Mouse (Mus musculus) cerebellum, adult 2 months (tissue): ENCODE results near the gene Inpp5f. TPM values are rescaled to one million over a fixed set of nuclear protein-coding genes. Genes with fewer than 3 reads are reported as not detected.

Source experiments
- DNase-seq, 2 experiments: peaks; one replicate each; pipeline ENCODE4 v3.0.0; 2021
- H3K27ac ChIP-seq: fragments of 200-500 bp; 2 replicates; pipeline ENCODE4 v1.5.1; 2012; ENCODE audit warnings: low read length, control low read depth, inconsistent platforms; ENCODE audit not compliant: insufficient read depth
- H3K27me3 ChIP-seq: fragments of 200-500 bp; 2 replicates; pipeline ENCODE4 v1.6.1; 2012; ENCODE audit warnings: inconsistent platforms, mild to moderate bottlenecking, low read length, moderate library complexity; ENCODE audit not compliant: control insufficient read depth, insufficient read depth
- H3K4me1 ChIP-seq: fragments of 200-500 bp; 2 replicates; pipeline ENCODE4 v1.6.1; 2011; ENCODE audit warnings: low read length; ENCODE audit not compliant: control insufficient read depth, insufficient read depth
- H3K4me3 ChIP-seq: fragments of 200-500 bp; replicated peaks from 2 replicates; pipeline ENCODE3; 2011; ENCODE audit warnings: mild to moderate bottlenecking, low read depth, low read length, control low read depth; ENCODE audit not compliant: insufficient read depth
- CTCF ChIP-seq: fragments of 200-500 bp; IDR thresholded peaks from 2 replicates; pipeline ENCODE4 v1.5.1; 2011; ENCODE audit warnings: low read depth, mild to moderate bottlenecking, control low read depth, low read length, moderate library complexity, borderline replicate concordance; ENCODE audit not compliant: insufficient read depth
- POLR2A ChIP-seq: fragments of 200-500 bp; IDR thresholded peaks from 2 replicates; pipeline ENCODE4 v1.6.1; 2011; ENCODE audit warnings: low read length, control low read depth, borderline replicate concordance; ENCODE audit not compliant: insufficient read depth
- WGBS: fragments of 180-500 bp; shearing (Covaris S2); methylation state at CpG from one replicate; pipeline ENCODE4 v1.1.7; 2018; 5-methylcytosine and 5-hydroxymethylcytosine counted together
- polyA plus RNA-seq: library from polyadenylated mRNA; depleted of rRNA; stranded (reverse); fragments of >200 nt; gene quantifications from 2 replicates; pipeline ENCODE4 v1.2.3, GENCODE M21; 2012

Inpp5f gene
- polyA plus RNA-seq, 1 experiment: 104 TPM

DNA sequence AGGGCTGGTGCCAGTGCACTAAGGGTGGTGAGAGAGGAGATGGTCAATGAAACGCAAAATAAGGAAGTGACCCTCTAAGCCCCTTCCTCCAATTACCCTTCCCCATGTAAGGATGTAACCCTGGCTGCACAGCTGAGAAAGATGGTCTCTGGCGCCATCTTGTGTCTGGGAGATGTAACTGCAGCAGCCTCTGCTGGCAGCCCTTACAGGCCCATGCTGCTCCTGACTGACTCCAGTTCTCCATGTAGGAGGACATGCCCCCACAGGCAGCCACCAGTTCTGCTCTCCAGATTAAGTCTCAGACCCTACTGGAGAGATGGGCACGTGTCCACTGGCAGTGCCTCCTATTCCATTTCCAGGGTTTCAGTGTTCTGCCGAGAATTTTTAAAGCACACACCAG lies 94.6 kb downstream of the Inpp5f start:
- 2% methylated on average over 4 of the region's 4 CpGs for WGBS
- H3K4me1 ChIP-seq: no peaks in the 10 kb centered on the region
- peak; percentile 71 to 81 for DNase-seq
- no peak overlapping the region for H3K4me3 ChIP-seq
- TF ChIP-seq POLR2A: no peak
- peak; percentile 100 for TF ChIP-seq CTCF
- no peak overlapping the region for H3K27ac ChIP-seq
- H3K27me3 ChIP-seq: no peaks in the 10 kb centered on the region

DNA sequence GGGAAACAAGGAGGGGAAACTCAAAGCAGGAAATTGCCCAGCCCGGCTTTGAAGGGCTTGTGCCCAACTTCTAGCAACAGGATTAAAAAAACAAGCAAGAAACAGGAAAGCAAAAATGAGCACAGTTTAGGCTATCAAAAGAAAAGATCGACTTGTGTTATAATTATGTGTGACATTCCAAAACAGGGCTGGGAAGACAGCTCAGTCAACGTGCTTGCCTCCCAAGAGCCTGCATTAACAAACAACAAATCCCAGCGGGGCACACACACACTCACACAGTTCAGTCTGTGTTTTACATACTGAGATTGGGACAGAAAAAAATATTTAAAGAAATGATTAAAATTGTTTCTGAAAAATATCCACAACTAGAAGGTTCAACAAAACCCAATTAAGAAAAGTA lies 106.9 kb downstream of the Inpp5f start:
- Histone ChIP-seq H3K4me1 (no peaks in the 10 kb centered on the region), H3K27ac (no peak overlapping the region), H3K27me3 (no peaks in the 10 kb centered on the region), H3K4me3 (no peak overlapping the region)
- DNase-seq: no peak
- no peak for TF ChIP-seq POLR2A
- TF ChIP-seq CTCF: no peak
- 69% methylated on average over 4 of the region's 4 CpGs for WGBS

DNA sequence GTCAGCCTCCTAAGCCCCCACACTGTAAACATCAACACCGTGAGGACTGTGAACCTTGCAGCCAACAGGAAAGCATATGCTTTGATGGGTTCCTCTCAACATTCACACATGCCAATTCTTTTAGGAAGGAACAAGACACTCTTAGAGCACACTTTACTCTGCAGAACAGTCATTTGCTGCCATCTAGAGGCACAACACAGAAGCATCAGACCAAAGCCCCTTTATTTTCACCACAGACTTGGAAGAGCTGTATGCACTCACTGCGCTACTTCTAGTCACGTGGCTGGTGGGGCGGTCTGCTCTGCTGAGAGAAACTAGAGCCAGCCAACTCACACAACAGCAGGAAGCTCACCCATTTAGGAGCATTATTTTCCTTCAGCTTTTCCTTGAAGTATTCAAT lies 113.6 kb downstream of the Inpp5f start:
- 1% methylated on average over 4 of the region's 4 CpGs for WGBS
- TF ChIP-seq POLR2A (no peak), CTCF (peak; percentile 48; the same call in 1 of the 2 replicates)
- H3K4me1 ChIP-seq: no peaks in the 10 kb centered on the region; the same call in 1 of the 2 replicates
- H3K27me3 ChIP-seq: no peaks in the 10 kb centered on the region
- H3K4me3 ChIP-seq: no peak overlapping the region
- DNase-seq: peak; percentile 62 to 78
- no peak overlapping the region for H3K27ac ChIP-seq

DNA sequence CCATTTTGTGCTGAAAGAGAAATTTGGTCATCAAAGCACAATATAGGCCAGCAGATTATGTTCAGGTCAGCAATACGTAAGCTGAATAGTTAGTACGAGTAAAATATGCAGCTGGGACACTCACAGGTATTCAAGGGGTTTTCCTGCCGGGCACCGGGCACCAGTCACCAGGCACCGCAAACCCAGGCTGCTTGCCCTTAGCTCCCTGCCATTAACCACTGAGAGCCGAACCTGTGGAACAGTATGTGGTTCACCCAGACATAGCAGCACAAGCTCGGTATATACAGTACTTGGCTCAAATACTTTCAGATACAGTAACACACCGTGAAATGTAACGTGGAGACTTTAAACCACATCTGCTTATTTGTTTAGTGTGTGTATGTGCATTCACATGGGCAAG lies 114.1 kb downstream of the Inpp5f start:
- 51% methylated on average over 9 of the region's 9 CpGs for WGBS
- no peak overlapping the region for H3K27ac ChIP-seq
- no peak overlapping the region for H3K4me3 ChIP-seq
- no peak for DNase-seq
- H3K4me1 ChIP-seq: no peaks in the 10 kb centered on the region; the same call in 1 of the 2 replicates
- TF ChIP-seq CTCF (no peak), POLR2A (no peak)
- H3K27me3 ChIP-seq: no peaks in the 10 kb centered on the region

DNA sequence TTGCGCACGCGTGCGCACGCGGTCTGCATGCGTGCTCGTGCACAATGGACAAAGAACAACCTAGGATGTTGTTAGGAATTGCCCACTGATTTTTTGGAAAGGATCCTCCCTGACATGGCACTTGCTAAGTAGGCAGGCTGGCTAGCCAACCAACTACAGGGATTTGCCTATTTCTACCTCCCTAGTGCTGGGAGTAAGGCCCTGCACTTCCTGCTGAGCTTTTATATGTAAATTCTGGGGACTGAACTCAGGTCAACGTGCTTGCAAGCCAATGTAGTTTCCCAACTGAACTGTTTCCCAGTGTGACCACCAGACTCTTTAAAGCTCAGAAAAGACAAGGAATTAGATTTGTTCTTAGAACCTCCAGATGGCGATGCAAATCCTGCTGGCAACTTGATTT lies 115.9 kb downstream of the Inpp5f start:
- WGBS: 69% methylated on average over 10 of the region's 10 CpGs
- H3K4me1 ChIP-seq: no peaks in the 10 kb centered on the region; the same call in 1 of the 2 replicates
- TF ChIP-seq CTCF (no peak), POLR2A (no peak)
- peak in 1 of 2 experiments; percentile 34 for DNase-seq
- H3K27me3 ChIP-seq: no peaks in the 10 kb centered on the region
- H3K27ac ChIP-seq: no peak overlapping the region
- no peak overlapping the region for H3K4me3 ChIP-seq

DNA sequence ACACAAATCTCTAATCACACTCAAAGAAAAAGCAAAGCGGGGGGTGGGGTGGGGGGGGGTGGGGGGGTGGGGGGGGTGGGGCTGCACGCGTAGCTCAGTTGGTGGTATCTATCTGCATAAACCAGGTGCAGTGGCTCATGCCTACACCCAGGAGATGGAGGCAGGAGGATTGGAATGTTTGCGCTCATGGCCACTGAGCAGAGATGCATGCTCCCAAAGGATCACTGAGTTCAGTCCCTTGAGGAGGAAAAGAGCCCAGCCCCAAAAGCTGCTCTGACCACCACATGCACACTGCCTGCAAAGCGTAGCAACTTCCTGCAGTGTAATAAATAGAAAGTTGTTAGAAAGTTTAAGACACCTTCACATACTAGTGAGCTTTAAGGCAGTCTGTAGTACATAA lies 116.6 kb downstream of the Inpp5f start:
- Histone ChIP-seq H3K27ac (no peak overlapping the region), H3K4me3 (no peak overlapping the region), H3K4me1 (no peaks in the 10 kb centered on the region; the same call in 1 of the 2 replicates), H3K27me3 (no peaks in the 10 kb centered on the region)
- DNase-seq: no peak
- WGBS: 56% methylated on average over 5 of the region's 5 CpGs
- no peak for TF ChIP-seq POLR2A
- no peak for TF ChIP-seq CTCF

DNA sequence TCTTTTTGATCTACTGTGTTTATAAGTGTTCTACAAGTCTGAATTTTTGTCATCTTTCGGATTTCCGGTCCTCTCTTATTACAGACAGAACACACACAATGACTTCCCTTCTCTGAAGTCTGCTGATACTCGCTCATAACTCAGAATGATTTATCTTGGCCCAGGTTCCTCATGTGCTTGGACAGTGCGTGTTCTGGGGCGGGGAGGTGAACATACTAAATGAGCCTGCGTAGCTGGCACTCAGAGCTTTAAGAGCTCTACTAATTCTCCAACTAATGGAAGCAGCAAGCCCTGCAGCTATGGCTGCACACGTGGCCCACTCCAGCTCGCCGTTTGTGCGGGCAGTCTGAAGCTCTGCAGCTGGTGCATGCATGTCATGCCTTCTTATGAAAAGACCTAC lies 117.6 kb downstream of the Inpp5f start:
- no peak for DNase-seq
- no peak for TF ChIP-seq POLR2A
- no peak for TF ChIP-seq CTCF
- H3K27ac ChIP-seq: no peak overlapping the region
- no peak overlapping the region for H3K4me3 ChIP-seq
- WGBS: 78% methylated on average over 10 of the region's 10 CpGs
- H3K4me1 ChIP-seq: no peaks in the 10 kb centered on the region; the same call in 1 of the 2 replicates
- H3K27me3 ChIP-seq: no peaks in the 10 kb centered on the region

DNA sequence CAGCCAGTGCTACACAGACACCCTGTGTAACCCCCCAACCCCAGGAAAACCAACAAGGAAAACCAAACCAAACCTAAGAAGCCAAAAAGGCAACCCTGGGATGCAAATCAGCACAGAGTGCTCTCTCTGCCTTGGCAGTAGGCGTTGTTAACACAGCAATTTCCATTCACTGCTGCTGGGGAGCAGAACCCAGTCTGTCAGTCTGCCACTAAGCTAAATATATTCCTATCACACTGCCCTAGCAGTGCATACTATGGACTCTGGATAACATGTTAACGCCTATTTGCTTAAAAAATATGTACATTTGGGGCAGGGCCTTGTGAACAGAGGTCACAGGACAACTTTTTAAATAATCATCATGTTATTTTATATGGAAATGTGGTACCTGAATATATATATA lies 120.5 kb downstream of the Inpp5f start:
- no peak overlapping the region for H3K27ac ChIP-seq
- WGBS: 45% methylated on average over 2 of the region's 2 CpGs
- no peak overlapping the region for H3K4me3 ChIP-seq
- no peaks in the 10 kb centered on the region for H3K27me3 ChIP-seq
- no peak for TF ChIP-seq CTCF
- TF ChIP-seq POLR2A: no peak
- H3K4me1 ChIP-seq: no peaks in the 10 kb centered on the region
- DNase-seq: no peak

DNA sequence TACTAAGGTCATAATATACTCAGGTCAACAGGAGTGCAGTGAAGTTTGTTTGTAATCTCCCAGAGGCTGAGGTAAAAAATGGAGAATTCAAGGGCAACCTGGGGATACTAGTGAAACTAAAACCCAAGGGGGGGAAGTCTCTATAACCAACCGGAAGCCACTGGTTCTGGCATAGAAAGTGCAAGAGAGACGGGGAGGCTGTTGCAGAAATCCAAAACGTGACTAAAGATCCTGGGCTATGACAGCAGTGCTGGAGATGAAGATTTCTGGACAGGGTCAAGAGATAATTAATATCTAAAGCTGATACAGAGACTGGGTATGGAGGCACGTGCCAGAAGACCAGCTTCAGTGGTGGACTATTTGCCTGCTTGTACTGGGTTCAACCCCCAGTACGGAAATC lies 126.9 kb downstream of the Inpp5f start:
- H3K4me3 ChIP-seq: no peak overlapping the region
- WGBS: 46% methylated on average over 5 of the region's 5 CpGs

More for the DNA sequence above, 126.9 kb downstream of the Inpp5f start:
- TF ChIP-seq POLR2A (no peak), CTCF (no peak)
- H3K27me3 ChIP-seq: no peaks in the 10 kb centered on the region
- no peak for DNase-seq
- no peak overlapping the region for H3K27ac ChIP-seq
- H3K4me1 ChIP-seq: no peaks in the 10 kb centered on the region; the same call in 1 of the 2 replicates
